ENCODE assay signal across 9 mouse cellular contexts in genomic region chr5:111958226-111958625, GRCm38 (mm10).
DNase-seq lines count a peak whose midpoint lies in the region; ATAC-seq lines count a peak whose summit lies in the region.
"Had no signal": no experiment of that assay in that cellular context is flagged by ENCODE, and none has a peak within 500 bp of the region (broad histone marks: within the 10 kb centered on the region; RNA-seq: fewer than 3 reads in every experiment).

No protein-coding gene starts in this region.

- no peak overlapping the region for H3K9ac ChIP-seq in heart, embryonic 13.5 days
- no peak overlapping the region for H3K9ac ChIP-seq in neural tube, embryonic 11.5 days (ENCODE audit: low read length)

- peak; percentile 11 for DNase-seq in cerebellum, adult 11-12 months
- DNase-seq in cerebellum, adult 8-10 months, result no peak
- DNase-seq in cerebellum, postnatal 14 days, result peak; percentile 57 to 65
- peak; percentile 68 to 79 for DNase-seq in kidney, postnatal 36 days
- peak; percentile 76 for DNase-seq in neural tube, embryonic 11.5 days (ENCODE audit: low spot score)
- no peak for DNase-seq in B cell, adult 2 months

- no peaks in the 10 kb centered on the region for H3K36me3 ChIP-seq in heart, embryonic 13.5 days
- no peaks in the 10 kb centered on the region for H3K36me3 ChIP-seq in neural tube, embryonic 11.5 days (ENCODE audit: control insufficient read depth, insufficient read depth, low read length)

- H3K4me1 ChIP-seq in heart, embryonic 13.5 days, result no peaks in the 10 kb centered on the region
- peaks cover 4% of the 10 kb centered on the region; the same call in 1 of the 2 replicates for H3K4me1 ChIP-seq in neural tube, embryonic 11.5 days (ENCODE audit: control insufficient read depth, insufficient read depth, low read length)

- 63% methylated on average over 17 of the region's 17 CpGs for WGBS in heart, embryonic 13.5 days
- WGBS in neural tube, embryonic 11.5 days, result 28% methylated on average over 17 of the region's 17 CpGs

- H3K9me3 ChIP-seq in heart, embryonic 13.5 days, result no peaks in the 10 kb centered on the region
- no peaks in the 10 kb centered on the region for H3K9me3 ChIP-seq in neural tube, embryonic 11.5 days (ENCODE audit: control insufficient read depth, low read length)

- H3K27me3 ChIP-seq in heart, embryonic 13.5 days (replicated peaks), result peaks cover 44% of the 10 kb centered on the region
- H3K27me3 ChIP-seq in neural tube, embryonic 11.5 days (ENCODE audit: control insufficient read depth, insufficient read depth, low read length), result no peaks in the 10 kb centered on the region

- H3K4me2 ChIP-seq in heart, embryonic 13.5 days, result 0 out of 2 replicates have a peak overlapping the region, but pooled peaks have one; percentile 22
- peak overlapping the region; percentile 40 for H3K4me2 ChIP-seq in neural tube, embryonic 11.5 days (ENCODE audit: low read depth)

- no peak for ATAC-seq in heart, embryonic 13.5 days (ENCODE audit: extremely low read depth, insufficient number of reproducible peaks, low FRiP score, low TSS enrichment)
- ATAC-seq in neural tube, embryonic 11.5 days (ENCODE audit: insufficient read depth, low FRiP score, low TSS enrichment), result peak; percentile 55
- no peak for ATAC-seq in erythroid progenitor cell, adult 5-6 weeks (replicated peaks; ENCODE audit: low FRiP score, poor library complexity, severe bottlenecking)

- no peak overlapping the region for H3K27ac ChIP-seq in heart, embryonic 13.5 days (replicated peaks)
- no peak overlapping the region for H3K27ac ChIP-seq in neural tube, embryonic 11.5 days (ENCODE audit: low read depth, low read length)
- H3K27ac ChIP-seq: macrophage had no signal

- H3K4me3 ChIP-seq in heart, embryonic 13.5 days, result no peak overlapping the region
- H3K4me3 ChIP-seq in neural tube, embryonic 11.5 days (ENCODE audit: low read depth, low read length), result no peak overlapping the region

Comparison
In these comparisons a context has a peak if more than half of its experiments do, and no peak if none do; other contexts are left out.
1. DNase-seq: peak in cerebellum, adult 11-12 months (single experiment), cerebellum, postnatal 14 days (2 of 2), kidney, postnatal 36 days (2 of 2) and neural tube, embryonic 11.5 days (single experiment); none in cerebellum, adult 8-10 months (single experiment) and B cell, adult 2 months (0 of 2).